7 mouse cellular contexts compared by ENCODE assay signal in genomic region chr7:133185931-133186601, GRCm38 (mm10).
DNase-seq lines count a peak whose midpoint lies in the region; ATAC-seq and TF ChIP-seq lines count a peak whose summit lies in the region.

No protein-coding gene starts in this region.

- peak; percentile 76 for TF ChIP-seq CTCF in lung, postnatal 0 days (IDR thresholded peaks at IDR 0.05)

- peak; percentile 79 for TF ChIP-seq EP300 in lung, postnatal 0 days (IDR thresholded peaks at IDR 0.05)

- H3K4me1 ChIP-seq in forebrain, embryonic 15.5 days, result peaks cover 11% of the 10 kb centered on the region
- H3K4me1 ChIP-seq in lung, postnatal 0 days (ENCODE audit: insufficient read depth, low read depth, low read length), result no peaks in the 10 kb centered on the region

- 19% methylated on average over 12 of the region's 12 CpGs for WGBS in forebrain, embryonic 15.5 days
- WGBS in lung, postnatal 0 days, result 10% methylated on average over 12 of the region's 12 CpGs

- H3K9ac ChIP-seq in forebrain, embryonic 15.5 days (replicated peaks), result no peak overlapping the region
- H3K9ac ChIP-seq in lung, postnatal 0 days (replicated peaks; ENCODE audit: low read depth), result no peak overlapping the region

- no peaks in the 10 kb centered on the region for H3K9me3 ChIP-seq in forebrain, embryonic 15.5 days
- H3K9me3 ChIP-seq in lung, postnatal 0 days (ENCODE audit: low read length), result no peaks in the 10 kb centered on the region

- peak; percentile 66 for DNase-seq in WW6 (ENCODE audit: low read depth, low spot score)
- DNase-seq in cerebellum, adult 11-12 months, result peak; percentile 79
- peak; percentile 67 for DNase-seq in heart, postnatal 25 days (ENCODE audit: low spot score)
- DNase-seq in kidney, postnatal 4 days, result peak; percentile 80 to 86
- peak; percentile 93 for DNase-seq in lung, postnatal 0 days (ENCODE audit: low spot score)
- peak; percentile 80 for DNase-seq in retina, postnatal 1 day

- no peak overlapping the region for H3K27ac ChIP-seq in forebrain, embryonic 15.5 days (replicated peaks)
- H3K27ac ChIP-seq in lung, postnatal 0 days (ENCODE audit: low read length), result peak overlapping the region; percentile 75; the same call in 1 of the 2 replicates

- peaks cover 13% of the 10 kb centered on the region for H3K27me3 ChIP-seq in forebrain, embryonic 15.5 days
- no peaks in the 10 kb centered on the region for H3K27me3 ChIP-seq in lung, postnatal 0 days (replicated peaks; ENCODE audit: insufficient read depth, low read length)

- H3K36me3 ChIP-seq in forebrain, embryonic 15.5 days, result no peaks in the 10 kb centered on the region
- H3K36me3 ChIP-seq in lung, postnatal 0 days (ENCODE audit: insufficient read depth, low read length), result no peaks in the 10 kb centered on the region

- intact Hi-C loops in heart, postnatal 25 days (cut with DNase I), result no loop called here

- peak overlapping the region; percentile 5; the same call in 1 of the 2 replicates for H3K4me2 ChIP-seq in forebrain, embryonic 15.5 days (replicated peaks)
- peak overlapping the region; percentile 44; the same call in 1 of the 2 replicates for H3K4me2 ChIP-seq in lung, postnatal 0 days (replicated peaks; ENCODE audit: low read depth, low read length)

- ATAC-seq in forebrain, embryonic 15.5 days (replicated peaks), result peak; percentile 55; the same call in 1 of the 2 replicates
- peak; percentile 92 for ATAC-seq in lung, postnatal 0 days

- no peak overlapping the region for H3K4me3 ChIP-seq in forebrain, embryonic 15.5 days
- peak overlapping the region; percentile 24; the same call in 1 of the 2 replicates for H3K4me3 ChIP-seq in lung, postnatal 0 days (ENCODE audit: low read depth, low read length)
